Mouse (Mus musculus) stomach, embryonic 14.5 days (tissue): ENCODE measurements around the gene Prmt3. TPM values are rescaled to one million over a fixed set of nuclear protein-coding genes. Genes with fewer than 3 reads are reported as not detected.

ENCODE experiments used
- ATAC-seq: fragments of 200-750 bp; cut with Nextera tagmentation; 2 replicates; pipeline ENCODE4 v1.8.0; 2017; ENCODE audit warnings: low read depth, moderate TSS enrichment; ENCODE audit not compliant: insufficient number of reproducible peaks, insufficient read depth, low FRiP score
- H3K27ac ChIP-seq: fragments of 300-500 bp; sonication (generic); 2 replicates; pipeline ENCODE4 v1.5.1; 2014; ENCODE audit warnings: mild to moderate bottlenecking, low read length, moderate library complexity, mixed read lengths
- H3K27me3 ChIP-seq: fragments of 300-500 bp; sonication (generic); 2 replicates; pipeline ENCODE4 v1.6.1; 2014; ENCODE audit warnings: low read length, control low read depth, mixed read lengths; ENCODE audit not compliant: control insufficient read depth, insufficient read depth
- H3K36me3 ChIP-seq: fragments of 300-500 bp; sonication (generic); 2 replicates; pipeline ENCODE4 v1.6.1; 2014; ENCODE audit warnings: mild to moderate bottlenecking, control low read depth, low read length, moderate library complexity, mixed read lengths; ENCODE audit not compliant: control insufficient read depth, insufficient read depth
- H3K4me1 ChIP-seq: fragments of 300-500 bp; sonication (generic); 2 replicates; pipeline ENCODE4 v1.6.1; 2014; ENCODE audit warnings: low read length, control low read depth, mixed read lengths; ENCODE audit not compliant: control insufficient read depth, insufficient read depth
- H3K4me2 ChIP-seq: fragments of 300-500 bp; sonication (generic); replicated peaks from 2 replicates; pipeline ENCODE4 v1.6.1; 2014; ENCODE audit warnings: low read depth, low read length, control low read depth
- H3K4me3 ChIP-seq: fragments of 300-500 bp; sonication (generic); 2 replicates; pipeline ENCODE4 v1.5.1; 2014; ENCODE audit warnings: low read depth, low read length, control low read depth
- H3K9ac ChIP-seq: fragments of 300-500 bp; sonication (generic); replicated peaks from 2 replicates; pipeline ENCODE4 v1.6.1; 2014; ENCODE audit warnings: low read depth, mild to moderate bottlenecking, control low read depth, low read length, moderate library complexity, mixed read lengths
- H3K9me3 ChIP-seq: fragments of 300-500 bp; sonication (generic); 2 replicates; pipeline ENCODE4 v1.6.1; 2016; ENCODE audit warnings: low read depth, low read length, control low read depth; ENCODE audit not compliant: control insufficient read depth
- WGBS: fragments of 180-500 bp; shearing (Covaris S2); extraction: QIAGEN DNeasy Blood & Tissue Kit; methylation state at CpG from one replicate; pipeline ENCODE4 v1.1.7; 2014; 5-methylcytosine and 5-hydroxymethylcytosine counted together
- polyA plus RNA-seq: library from polyadenylated mRNA; unstranded; fragments of >200 nt; fragmentation: Nextera tagmentation; extraction: Ambion mirVana; gene quantifications from 2 replicates; pipeline ENCODE4 v1.2.1, GENCODE M21; 2014

The Prmt3 gene
- polyA plus RNA-seq, 1 experiment from 2014 or later: 51.5 TPM

GRCm38 (mm10) chr7:49879051-49879450 is 100.9 kb downstream of the Prmt3 start:
- H3K9me3 ChIP-seq: no peaks in the 10 kb centered on the region
- H3K27me3 ChIP-seq: no peaks in the 10 kb centered on the region
- H3K4me1 ChIP-seq: peaks cover 9% of the 10 kb centered on the region; the same call in 1 of the 2 replicates
- no peak overlapping the region for H3K9ac ChIP-seq
- no peak for ATAC-seq
- H3K36me3 ChIP-seq: no peaks in the 10 kb centered on the region
- H3K4me3 ChIP-seq: no peak overlapping the region
- H3K27ac ChIP-seq: no peak overlapping the region
- WGBS: 81% methylated on average over 13 of the region's 13 CpGs
- no peak overlapping the region for H3K4me2 ChIP-seq

- Histone ChIP-seq H3K36me3 (no peaks in the 10 kb centered on the region), H3K27ac (no peak overlapping the region), H3K4me3 (no peak overlapping the region), H3K27me3 (no peaks in the 10 kb centered on the region), H3K4me1 (peaks cover 9% of the 10 kb centered on the region; the same call in 1 of the 2 replicates), H3K4me2 (no peak overlapping the region), H3K9ac (no peak overlapping the region), H3K9me3 (no peaks in the 10 kb centered on the region)
- 60% methylated on average over 8 of the region's 8 CpGs for WGBS
- no peak for ATAC-seq
These were observed 102.0 kb downstream of the Prmt3 start for GRCm38 (mm10) chr7:49879998-49880707.

GRCm38 (mm10) chr7:49882288-49882687 is 104.1 kb downstream of the Prmt3 start:
- Histone ChIP-seq H3K4me3 (no peak overlapping the region), H3K4me1 (peaks cover 9% of the 10 kb centered on the region; the same call in 1 of the 2 replicates), H3K4me2 (no peak overlapping the region), H3K9me3 (no peaks in the 10 kb centered on the region), H3K27me3 (no peaks in the 10 kb centered on the region), H3K9ac (no peak overlapping the region), H3K36me3 (no peaks in the 10 kb centered on the region), H3K27ac (no peak overlapping the region)
- no peak for ATAC-seq
- 16% methylated on average over 4 of the region's 4 CpGs for WGBS

GRCm38 (mm10) chr7:49882694-49883389 is 104.7 kb downstream of the Prmt3 start:
- H3K9ac ChIP-seq: no peak overlapping the region
- 20% methylated on average over 16 of the region's 16 CpGs for WGBS
- peaks cover 9% of the 10 kb centered on the region; the same call in 1 of the 2 replicates for H3K4me1 ChIP-seq
- no peak overlapping the region for H3K4me2 ChIP-seq
- no peaks in the 10 kb centered on the region for H3K27me3 ChIP-seq
- no peak for ATAC-seq
- no peaks in the 10 kb centered on the region for H3K36me3 ChIP-seq
- no peak overlapping the region for H3K4me3 ChIP-seq
- H3K27ac ChIP-seq: no peak overlapping the region
- H3K9me3 ChIP-seq: no peaks in the 10 kb centered on the region

- H3K36me3 ChIP-seq: no peaks in the 10 kb centered on the region
- 70% methylated on average over 2 of the region's 2 CpGs for WGBS
- no peak overlapping the region for H3K4me3 ChIP-seq
- no peaks in the 10 kb centered on the region for H3K9me3 ChIP-seq
- ATAC-seq: no peak
- no peaks in the 10 kb centered on the region for H3K27me3 ChIP-seq
- H3K9ac ChIP-seq: no peak overlapping the region
- H3K4me2 ChIP-seq: no peak overlapping the region
- H3K4me1 ChIP-seq: 0 out of 2 replicates have a peak, but pooled peaks cover under 1% of the 10 kb centered on the region
- no peak overlapping the region for H3K27ac ChIP-seq
These were observed 109.7 kb downstream of the Prmt3 start for GRCm38 (mm10) chr7:49887776-49888390.

GRCm38 (mm10) chr7:49894786-49895185 is 116.6 kb downstream of the Prmt3 start:
- Histone ChIP-seq H3K4me3 (no peak overlapping the region), H3K9ac (no peak overlapping the region), H3K4me1 (no peaks in the 10 kb centered on the region), H3K36me3 (no peaks in the 10 kb centered on the region), H3K27me3 (no peaks in the 10 kb centered on the region), H3K27ac (no peak overlapping the region), H3K4me2 (no peak overlapping the region), H3K9me3 (no peaks in the 10 kb centered on the region)
- ATAC-seq: no peak
- WGBS: 61% methylated on average over 2 of the region's 2 CpGs

GRCm38 (mm10) chr7:49895296-49895695 is 117.2 kb downstream of the Prmt3 start:
- Histone ChIP-seq H3K9ac (no peak overlapping the region), H3K27me3 (no peaks in the 10 kb centered on the region), H3K4me2 (no peak overlapping the region), H3K36me3 (no peaks in the 10 kb centered on the region), H3K9me3 (no peaks in the 10 kb centered on the region), H3K27ac (no peak overlapping the region), H3K4me1 (no peaks in the 10 kb centered on the region), H3K4me3 (no peak overlapping the region)
- no peak for ATAC-seq
- 49% methylated on average over 6 of the region's 6 CpGs for WGBS

GRCm38 (mm10) chr7:49902003-49902552 is 123.9 kb downstream of the Prmt3 start:
- Histone ChIP-seq H3K9ac (no peak overlapping the region), H3K4me2 (no peak overlapping the region), H3K27ac (no peak overlapping the region), H3K9me3 (no peaks in the 10 kb centered on the region), H3K4me1 (no peaks in the 10 kb centered on the region), H3K27me3 (peaks cover 11% of the 10 kb centered on the region), H3K36me3 (no peaks in the 10 kb centered on the region), H3K4me3 (no peak overlapping the region)
- ATAC-seq: no peak
- WGBS: 37% methylated on average over 9 of the region's 9 CpGs
